Mouse (Mus musculus) frontal cortex, postnatal 14 days (tissue): ENCODE results near the gene Dtx1.

Source experiments
- DNase-seq, 2 experiments: peaks; one replicate each; pipeline ENCODE4 v3.0.0; 2022; ENCODE audit warnings: low spot score in 2 of 2

The Dtx1 gene

DNA sequence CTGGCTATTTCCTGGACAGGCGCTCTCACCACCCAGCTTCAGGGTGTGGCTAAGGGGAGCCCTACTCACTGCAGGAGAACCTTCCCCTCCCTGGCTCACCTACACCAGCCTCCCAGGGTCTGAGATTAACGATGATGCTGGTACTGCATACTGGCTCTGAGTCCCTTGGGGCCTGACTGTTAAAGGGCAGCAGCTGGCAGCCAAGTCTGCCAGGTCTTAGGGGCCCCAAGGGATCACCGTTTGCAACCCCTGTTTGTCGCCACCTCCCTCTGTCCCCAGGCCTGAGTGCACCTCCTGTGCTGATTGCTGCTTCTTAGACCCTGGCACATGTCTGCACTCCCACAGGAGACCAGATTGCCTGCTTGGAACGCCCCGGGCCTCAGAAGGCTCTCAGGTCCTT, 7.3 kb downstream of the Dtx1 start:
- DNase-seq, result no peak

DNA sequence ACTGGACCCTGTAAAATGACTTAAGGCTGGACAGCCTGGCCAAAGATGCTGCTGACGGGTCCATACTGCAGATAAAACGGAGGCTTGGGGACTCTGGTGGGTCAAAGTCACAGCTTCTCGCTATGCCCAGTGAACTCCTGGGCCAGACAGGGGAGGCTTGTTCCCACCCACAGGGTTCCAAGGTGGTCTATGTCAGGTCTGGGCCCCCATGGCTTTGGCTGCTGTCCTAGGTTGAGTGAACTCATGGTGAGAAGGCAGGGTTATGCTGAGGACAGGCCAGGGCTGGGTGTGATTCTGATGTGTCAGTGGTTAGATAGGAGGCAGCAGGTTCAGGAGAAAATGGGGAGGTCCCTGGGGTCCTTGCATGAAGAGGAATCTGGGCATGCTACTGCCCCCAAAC, 8.1 kb downstream of the Dtx1 start:
- no peak for DNase-seq

DNA sequence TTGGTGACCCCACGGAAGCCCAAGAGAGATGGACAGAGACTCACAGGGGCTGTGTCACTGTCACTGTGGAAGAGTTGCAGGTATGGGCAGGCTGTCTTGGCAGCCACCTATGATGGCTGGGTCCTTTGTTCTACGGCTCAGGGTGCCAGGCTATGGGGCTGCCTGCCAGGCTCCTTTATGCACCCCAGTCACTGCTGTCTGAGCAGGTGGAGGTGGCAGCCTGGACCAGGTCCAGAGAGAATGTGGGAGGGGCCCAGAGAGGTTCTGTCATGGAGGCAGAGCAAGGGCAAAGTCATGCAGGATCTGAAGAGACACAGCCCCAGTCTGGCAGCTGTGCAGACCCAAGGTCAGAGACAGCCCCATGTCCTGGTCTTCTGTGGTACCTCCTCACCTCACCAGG, 8.8 kb downstream of the Dtx1 start:
- DNase-seq, result no peak

- no peak for DNase-seq
Measured at GRCm38 (mm10) chr5:120702421-120702820, 9.3 kb downstream of the Dtx1 start.

DNA sequence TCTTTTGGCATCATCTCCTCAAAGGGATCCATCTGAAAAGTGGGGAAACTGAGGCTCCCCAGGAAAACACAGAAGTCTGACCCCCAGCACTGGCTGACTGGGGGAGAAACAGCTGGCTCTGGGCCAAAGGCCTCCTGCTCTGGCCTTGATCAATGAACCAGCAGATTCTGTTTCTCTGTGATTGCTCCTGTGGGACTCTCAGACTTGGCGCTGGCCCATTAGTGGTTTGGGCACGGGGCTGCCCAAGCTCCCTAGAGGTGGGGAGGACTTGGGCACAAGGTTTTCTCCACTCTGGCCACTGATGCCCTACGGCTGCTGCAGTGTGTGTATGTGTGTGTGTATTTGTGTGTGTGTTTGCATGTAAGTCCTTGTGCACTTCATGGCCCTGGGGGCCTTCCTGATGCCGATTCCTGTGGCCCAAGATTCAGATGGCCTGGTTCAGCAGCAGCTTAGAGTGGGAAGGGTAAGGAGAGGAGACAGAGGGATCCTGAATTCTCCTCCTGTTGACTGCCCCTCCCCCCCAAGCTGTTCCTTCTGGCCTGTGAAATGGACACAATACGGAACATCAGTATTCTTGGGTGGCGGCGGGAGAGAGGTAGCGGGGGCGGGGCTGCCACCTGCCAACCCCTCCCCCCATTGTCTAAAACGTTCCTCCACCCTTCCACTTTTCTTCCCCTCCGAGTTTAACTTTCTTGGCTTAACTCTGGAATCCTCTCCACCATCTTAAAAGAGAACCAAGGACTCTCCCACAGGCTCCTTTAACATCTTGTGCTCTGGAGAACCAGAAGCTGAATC, 10.5 kb downstream of the Dtx1 start:
- DNase-seq, result no peak

DNA sequence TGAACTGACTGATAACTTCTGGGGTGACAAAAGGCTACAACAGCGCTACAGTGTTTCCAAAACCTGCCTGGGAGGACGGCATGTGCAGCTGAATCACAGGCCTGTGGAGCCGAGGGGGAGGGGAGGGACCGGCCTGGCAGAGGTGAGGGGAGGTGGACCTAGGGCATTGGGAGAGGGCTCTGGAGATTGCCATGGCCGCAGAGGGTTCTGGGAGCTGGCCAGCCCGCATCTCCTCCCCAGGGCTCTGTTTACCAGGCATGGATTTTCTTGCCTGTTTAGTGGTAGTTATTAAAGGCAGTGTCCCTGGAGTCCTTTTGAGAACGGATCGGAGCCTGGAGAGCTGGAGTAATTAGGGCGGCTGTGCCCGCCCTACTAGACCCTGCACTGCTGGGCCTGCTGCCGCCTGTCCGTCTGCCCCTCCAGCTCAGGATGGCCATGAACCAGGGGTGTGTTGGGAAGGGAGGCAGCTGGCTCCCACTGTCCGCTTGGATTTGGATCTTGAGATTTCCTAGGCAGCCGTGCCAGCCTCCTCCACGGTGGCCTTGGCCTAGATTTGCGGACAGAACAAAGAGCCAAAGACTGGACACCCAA, 12.8 kb downstream of the Dtx1 start:
- DNase-seq, result no peak

DNA sequence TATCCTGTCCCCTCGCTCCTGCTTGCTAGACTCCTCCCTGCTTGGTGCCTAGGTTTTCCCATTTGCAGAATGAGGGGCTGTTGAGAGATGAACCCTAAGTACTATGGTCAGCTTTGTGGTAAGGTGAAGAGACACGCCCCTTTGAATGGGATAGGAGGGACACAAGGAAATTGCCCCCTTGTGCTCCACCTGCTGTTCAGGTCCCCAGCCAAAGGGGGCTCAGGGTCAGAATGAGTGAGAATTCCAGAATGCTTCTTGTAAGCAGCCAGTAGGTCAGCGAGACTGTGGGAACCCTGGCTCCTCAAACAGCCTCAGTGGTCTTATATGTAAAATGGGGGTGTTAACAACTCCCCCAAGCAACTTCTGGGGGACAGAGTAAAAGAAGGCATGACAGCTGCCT, 13.5 kb downstream of the Dtx1 start:
- no peak for DNase-seq

- no peak for DNase-seq
Measured at GRCm38 (mm10) chr5:120696865-120697264, 14.9 kb downstream of the Dtx1 start.

DNA sequence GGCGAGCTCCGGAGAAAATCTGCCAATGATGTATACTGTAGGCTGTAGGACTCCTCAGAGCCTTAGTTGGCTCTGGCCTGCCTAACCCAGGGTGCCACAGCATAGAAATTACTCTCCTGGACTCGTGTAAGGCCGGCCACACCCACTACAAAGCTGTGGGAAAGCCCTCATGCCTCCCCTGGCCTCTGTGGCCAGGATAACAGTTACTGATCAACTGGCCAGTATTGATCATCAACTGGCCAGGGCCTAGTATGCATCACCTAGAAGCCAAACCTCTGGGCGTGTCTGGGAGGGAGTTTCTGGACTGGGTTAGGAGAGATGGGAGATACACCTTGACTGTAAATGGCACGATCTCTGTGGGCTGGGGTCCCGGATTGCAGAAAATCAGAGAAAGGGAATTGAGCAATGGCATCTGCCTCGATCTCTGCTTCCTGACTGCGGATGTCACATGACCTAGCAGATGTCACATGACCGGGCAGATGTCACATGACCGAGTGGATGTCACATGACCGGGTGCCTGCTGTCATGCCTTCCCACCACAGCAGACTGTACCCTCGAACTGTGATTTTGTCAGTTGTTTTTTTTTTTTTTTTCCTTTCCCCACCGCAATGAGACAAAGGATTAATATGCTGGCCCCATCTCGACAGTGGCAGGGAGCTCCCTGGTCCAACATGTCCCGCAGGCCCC, 15.5 kb downstream of the Dtx1 start:
- DNase-seq, result no peak

GRCm38 (mm10) chr5:120694695-120695074, 17.0 kb downstream of the Dtx1 start:
- DNase-seq, result no peak

- DNase-seq, result no peak
Measured at GRCm38 (mm10) chr5:120693931-120694694, 17.6 kb downstream of the Dtx1 start.

DNA sequence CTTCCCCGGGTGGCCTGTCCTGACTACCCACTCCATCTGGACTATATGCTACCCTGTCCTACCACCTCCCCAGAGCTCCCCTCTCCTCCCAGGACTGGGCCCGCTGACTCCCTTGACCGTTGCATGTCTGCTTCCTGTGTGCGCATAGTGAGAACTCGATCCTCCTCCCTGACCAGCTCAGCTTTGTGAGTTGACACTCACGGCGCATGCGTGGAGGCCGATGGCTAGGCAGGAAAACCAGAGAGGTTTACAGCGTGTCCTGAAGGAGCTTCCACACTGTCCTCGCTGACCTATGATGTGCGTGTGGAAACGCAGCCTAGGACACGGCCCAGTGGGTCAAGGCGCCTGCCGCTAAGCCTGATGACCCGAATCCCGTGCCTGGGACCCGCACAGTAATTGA, 19.7 kb downstream of the Dtx1 start:
- no peak for DNase-seq

- DNase-seq, result no peak
Measured at GRCm38 (mm10) chr5:120690417-120690816, 21.3 kb downstream of the Dtx1 start.

- DNase-seq, result no peak
Measured at GRCm38 (mm10) chr5:120688434-120688833, 23.3 kb downstream of the Dtx1 start.

DNA sequence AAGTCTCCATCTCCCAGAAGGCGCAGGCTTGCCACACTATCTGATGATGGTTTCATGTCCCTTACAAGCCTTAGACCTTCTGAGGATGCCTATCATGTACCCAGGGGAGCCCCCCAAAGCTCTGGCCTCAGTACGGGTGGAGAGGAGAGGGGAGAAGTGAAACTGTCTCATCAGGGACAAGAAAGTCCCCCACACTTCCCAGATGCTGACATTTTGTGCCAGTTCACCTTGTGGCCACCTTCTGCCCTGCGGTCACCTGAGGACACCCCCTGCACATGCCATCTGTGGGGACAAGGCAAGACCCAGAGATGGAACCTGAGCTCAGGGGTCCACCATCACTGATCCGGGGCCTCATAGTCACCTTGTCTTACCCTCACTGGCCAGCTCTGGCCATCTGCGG, 23.8 kb downstream of the Dtx1 start:
- no peak for DNase-seq

DNA sequence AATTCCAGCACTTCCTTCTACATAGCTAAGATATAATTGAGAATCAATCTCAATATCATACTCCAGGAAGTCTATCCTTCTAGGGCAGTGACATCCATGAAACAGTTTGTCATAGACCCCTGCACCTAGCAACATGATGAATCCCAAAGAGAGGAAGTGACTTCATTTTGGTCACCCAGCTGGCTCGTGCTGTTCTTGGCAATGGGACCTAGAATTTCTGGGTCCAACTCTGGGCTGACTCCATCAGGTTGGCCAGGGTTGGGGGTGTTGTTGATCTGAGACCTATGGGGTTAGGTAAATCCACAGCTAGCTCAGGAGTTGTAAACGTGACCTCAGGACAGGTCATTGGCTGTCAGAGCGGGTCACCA, 24.3 kb downstream of the Dtx1 start:
- DNase-seq, result no peak

- DNase-seq, result no peak
Measured at GRCm38 (mm10) chr5:120686749-120687483, 24.8 kb downstream of the Dtx1 start.

DNA sequence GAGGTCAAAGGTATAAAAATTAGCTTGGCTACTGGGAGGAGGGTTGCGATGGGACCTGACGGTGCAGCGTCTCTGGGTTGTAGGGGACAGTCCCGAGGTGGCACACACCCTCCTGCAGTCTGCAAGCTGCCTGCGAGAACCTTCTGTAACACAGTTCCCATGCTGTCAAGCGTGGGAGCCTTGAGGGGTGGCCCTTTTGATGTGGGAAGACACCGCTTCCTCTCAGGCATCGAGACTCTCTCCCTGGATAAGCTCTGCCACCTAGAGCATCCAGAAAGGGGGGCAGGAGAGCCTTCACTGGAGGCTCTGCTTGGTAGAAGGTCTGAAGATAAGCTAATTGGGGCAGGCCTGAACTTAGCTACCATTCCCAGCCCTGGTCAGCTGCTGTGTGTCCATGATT, 26.0 kb downstream of the Dtx1 start:
- DNase-seq, result no peak

DNA sequence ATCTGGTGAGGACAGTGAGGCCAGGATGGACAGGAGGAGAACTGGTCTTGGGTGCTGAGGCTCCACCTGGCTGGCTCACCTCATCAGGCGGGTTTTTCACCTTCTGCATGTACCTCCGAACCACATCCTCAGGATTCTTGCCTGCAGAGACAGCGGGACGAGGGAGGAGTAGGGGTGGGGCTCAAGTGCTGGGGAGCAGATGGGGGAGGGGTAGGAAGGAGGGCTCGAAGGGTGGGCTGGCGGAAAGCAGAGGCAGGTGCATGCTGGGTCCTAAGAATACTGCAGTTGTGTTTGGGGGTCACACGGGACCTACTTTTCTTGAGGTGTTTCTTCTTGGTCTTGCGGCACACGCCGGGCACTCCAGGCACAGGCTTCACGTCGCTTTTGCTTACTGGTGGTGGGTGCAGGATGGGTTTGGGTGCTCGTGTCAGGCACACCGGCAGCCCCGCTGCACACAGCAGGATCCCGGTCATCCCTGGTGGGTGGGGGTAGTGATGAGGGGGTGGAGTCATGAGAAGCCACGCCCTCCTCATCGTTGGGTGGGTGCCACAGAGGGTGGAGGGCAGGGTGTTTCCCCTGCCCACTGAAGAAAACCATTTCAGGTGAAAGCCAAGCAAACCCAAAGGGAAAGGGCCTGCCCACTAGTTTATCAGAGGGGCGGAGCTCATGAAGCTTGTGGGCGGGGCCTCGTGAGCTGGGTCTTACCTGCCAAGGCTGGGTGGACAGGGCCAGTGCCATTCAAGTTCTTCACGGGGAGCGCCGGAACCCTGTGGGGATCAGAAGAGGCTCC, 28.6 kb downstream of the Dtx1 start:
- DNase-seq, result no peak

DNA sequence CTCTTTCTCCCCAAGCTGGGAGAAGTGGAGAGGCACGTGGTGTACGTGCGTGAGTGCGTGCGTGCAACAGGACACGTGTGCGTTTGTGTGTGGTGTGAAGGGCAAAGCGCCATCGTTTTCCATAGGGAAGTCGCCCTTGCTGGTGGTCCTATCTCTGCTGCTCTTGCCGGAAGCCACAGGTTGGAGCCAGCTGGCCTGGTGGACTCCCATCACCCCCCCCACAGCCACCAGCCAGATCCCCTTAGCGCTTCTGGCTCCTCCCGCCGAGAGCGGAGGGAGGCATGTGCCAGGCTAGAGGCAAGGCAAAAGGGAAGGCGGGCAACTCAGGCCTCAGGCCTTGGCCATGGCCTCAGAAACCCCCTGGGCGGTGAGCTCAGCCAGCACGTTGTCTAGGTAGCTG, 30.8 kb downstream of the Dtx1 start:
- peak in 1 of 2 experiments; percentile 31 for DNase-seq
